Mouse (Mus musculus): ENCODE results near the gene Rasa4.
"Not testable (repeated sequence)": the region's sequence is repeated elsewhere in the genome, so short reads cannot be mapped to it uniquely, and the experiment has no call there.

Gene Rasa4

DNA sequence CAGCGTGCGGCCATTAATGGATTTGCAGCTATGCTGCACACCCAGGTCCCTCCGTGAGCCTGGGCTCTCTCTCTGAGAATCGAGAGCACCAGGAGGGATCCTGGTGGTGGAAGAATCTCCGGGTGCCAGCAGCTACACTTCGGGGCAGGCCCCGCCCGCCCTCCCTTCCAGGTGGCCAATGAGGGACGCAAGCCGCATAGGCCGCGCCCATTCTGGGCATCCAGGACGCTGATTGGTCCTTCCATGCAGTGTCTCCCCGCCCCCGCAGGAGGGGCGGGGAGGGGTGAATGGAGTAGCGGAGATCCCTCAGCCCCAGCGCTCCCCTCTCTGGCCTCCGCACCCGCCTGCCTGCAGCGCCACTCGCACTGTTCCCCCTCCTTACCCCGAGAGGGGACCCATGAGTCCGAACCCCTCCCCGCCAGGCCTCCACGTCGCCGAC is at the start of gene Rasa4:
Gene Rasa4, plus strand, starts transcription at position 248 of the 439 bp plus-strand sequence.
- peak; percentile 73 for DNase-seq (ENCODE audit: low read depth, low spot score)

DNA sequence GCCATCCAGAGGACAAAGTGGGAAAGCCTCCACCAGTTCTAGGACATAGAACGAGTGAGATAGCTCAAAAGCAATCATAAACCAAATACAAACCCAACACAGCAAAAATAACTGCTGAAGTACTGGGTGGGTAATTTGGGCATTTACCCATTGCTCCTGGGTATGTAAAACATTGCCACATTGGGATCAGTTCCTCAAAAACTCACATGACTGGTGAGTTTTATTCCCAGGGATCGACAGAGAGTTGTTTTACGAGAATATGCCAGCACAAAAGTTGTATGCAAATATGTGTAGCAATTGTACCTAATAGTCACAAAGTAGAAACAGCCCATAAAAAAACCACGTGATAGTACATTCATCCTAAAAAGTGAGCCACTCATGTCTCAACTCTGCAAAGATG is 48.8 kb upstream of the Rasa4 start:
- no peak for DNase-seq (ENCODE audit: low read depth, low spot score)

GRCm38 (mm10) chr5:136035285-136035684 is 48.4 kb upstream of the Rasa4 start:
- DNase-seq (ENCODE audit: low read depth, low spot score): no peak

DNA sequence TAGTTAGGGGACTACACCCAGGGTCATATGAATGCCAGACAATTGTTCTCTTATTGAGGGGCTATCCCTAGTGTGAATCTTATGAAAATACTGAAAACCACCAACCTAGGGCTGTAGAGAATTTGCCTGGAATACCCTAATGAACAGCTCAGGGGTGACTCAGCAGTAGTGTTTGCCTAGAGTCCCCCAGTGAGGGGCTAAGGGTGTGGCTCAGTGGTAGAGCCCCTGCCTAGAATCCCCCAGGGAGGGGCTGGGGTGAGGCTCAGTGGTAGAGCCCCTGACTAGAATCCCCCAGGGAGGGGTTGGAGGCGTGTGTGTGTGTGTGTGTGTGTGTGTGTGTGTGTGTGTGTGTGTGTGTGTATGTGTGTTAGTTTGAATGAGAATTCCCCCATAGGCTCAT is 47.0 kb upstream of the Rasa4 start:
- DNase-seq (ENCODE audit: low read depth, low spot score): no peak

DNA sequence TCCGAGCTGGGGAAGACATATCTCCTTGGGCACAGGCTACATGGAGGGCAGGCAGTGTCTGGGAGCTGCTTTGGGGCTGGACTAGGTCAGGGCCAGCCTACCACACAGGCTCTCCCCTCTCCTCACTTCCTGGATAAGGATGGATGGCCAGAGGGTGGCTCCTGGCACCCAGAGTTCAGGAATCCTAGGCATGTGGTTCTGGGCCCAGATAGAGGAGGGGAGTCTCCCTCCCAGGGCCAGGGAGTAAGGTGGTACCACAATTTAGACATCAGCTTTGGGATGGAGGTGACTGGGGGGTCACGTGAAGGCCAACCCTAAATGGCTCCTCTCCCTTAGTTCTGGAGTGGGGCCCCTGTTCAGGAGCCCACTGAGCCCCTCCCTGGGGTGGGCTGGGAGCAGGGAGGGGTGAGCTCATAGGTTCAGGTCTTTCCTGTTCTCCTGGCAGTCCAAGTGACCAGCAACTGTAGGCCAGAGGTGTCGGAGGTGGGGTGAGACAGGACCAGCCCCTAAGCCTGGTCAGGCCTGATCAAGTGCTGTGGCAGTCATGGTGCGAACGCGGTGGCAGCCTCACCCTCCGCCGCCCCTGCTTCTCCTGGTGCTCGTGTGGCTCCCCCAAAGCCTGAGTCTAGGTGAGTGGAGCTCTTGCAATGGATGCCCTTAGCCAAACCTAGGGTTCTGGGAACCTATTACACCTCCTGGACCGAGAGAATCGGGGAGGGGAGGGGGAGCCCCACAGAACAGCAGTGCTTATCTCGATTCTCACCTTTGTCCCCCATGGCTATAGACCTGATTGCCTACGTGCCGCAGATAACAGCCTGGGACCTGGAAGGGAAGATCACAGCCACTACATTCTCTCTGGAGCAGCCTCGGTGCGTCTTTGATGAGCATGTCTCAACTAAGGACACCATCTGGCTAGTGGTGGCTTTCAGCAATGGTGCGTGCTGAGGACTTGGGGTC is 45.2 kb upstream of the Rasa4 start, which contains the start of gene Upk3b:
Gene Upk3b, plus strand, starts transcription at position 239 of the 957 bp plus-strand sequence.
- DNase-seq (ENCODE audit: low read depth, low spot score): no peak

DNA sequence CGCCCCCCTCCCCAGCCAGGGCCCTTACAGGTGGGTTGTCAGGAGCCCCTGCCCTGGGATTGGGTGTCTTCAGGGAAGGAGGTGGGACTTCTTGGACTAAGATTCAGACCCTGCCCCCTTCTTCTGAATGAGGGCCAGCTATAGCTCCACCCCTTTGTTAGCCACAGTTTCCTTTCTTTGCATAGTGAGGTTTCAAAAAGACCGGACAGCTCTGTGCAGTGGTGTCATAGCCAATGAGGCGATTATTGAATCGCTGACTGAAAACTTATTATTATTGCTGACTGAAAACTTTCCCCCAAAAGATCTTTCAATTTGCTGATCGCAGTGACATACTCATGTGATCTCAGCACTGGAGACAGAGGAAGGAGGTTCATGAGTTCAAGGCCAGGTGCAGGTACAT is 43.5 kb upstream of the Rasa4 start:
- DNase-seq (ENCODE audit: low read depth, low spot score): no peak

- no peak for DNase-seq (ENCODE audit: low read depth, low spot score)
These were observed 42.5 kb upstream of the Rasa4 start for GRCm38 (mm10) chr5:136041260-136041659.

DNA sequence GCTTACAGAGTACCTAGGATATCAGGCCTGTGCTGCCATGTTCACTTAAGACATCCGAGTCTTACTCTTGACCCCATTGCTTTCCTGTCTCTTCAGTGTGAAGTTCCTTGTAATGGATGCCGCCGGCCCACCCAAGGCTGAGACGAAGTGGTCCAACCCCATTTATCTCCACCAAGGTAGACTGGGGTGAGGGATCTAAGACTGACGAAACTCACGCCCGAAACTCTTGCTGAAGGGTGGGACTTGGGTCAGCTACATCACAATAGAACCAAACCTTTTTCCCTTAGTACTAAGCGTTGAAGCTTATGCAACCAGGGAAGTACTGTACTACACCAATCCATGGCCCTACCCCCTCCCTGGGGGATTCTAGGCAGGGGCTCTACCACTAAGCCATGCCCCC is 42.0 kb upstream of the Rasa4 start:
- DNase-seq (ENCODE audit: low read depth, low spot score): no peak

DNA sequence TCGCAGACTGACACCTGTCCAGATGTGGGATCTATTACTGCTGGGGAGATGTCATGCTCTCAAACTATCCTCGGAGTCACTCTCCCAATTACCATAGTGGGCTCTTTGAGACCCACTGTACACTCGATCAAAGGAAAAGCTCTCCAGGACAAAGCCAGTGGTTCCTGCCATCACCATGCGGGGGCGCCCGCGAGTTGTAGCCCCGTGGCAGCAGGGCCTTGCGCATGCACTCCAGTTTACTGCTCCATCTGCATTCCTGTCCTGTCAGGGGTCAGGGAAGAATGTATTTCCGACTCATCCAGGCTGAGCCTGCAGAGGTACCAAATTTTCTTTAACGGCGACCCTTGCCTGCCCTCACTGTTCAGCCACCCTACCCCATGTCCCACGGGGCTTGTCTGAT is 38.9 kb upstream of the Rasa4 start:
- no peak for DNase-seq (ENCODE audit: low read depth, low spot score)

GRCm38 (mm10) chr5:136045408-136045807 is 38.3 kb upstream of the Rasa4 start:
- no peak for DNase-seq (ENCODE audit: low read depth, low spot score)

DNA sequence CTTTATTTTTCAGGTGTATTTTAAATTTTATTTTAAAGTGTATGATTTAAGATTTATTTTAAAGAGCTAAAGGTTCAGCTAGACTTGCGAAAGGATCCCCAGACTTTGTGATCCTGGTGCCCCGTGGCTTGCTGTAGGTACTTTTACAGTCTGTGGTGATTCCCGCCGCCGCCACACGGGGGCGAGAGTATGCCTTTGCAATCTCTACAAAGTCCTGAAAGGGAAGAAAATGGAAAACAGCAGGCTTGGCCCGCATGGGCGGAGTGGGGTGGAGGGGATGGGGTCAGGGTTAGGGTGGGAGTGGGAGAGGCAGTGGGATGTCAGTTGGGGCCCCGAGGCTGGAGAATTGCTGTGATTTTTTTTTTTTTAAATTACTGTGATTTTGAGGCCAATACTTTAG is 37.7 kb upstream of the Rasa4 start:
- DNase-seq (ENCODE audit: low read depth, low spot score): peak; percentile 32

DNA sequence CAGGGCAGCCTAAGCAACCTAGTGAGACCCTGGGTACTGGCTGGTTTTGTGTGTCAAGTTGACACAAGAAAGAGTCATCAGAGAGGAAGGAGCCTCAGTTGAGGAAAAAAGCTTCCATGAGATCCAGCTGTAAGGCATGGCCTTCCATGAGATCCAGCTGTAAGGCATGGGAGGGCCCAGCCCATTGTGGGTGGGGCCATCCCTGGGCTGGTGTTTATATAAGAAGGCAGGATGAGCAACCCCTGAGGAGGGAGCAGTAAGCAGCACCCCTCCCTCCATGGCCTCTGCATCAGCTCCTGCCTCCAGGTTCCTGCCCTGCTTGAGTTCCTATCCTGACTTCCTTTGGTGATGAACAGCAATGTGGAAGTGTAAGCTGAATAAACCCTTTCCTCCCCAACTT is 35.2 kb upstream of the Rasa4 start:
- not testable (repeated sequence) for DNase-seq (ENCODE audit: low read depth, low spot score)

DNA sequence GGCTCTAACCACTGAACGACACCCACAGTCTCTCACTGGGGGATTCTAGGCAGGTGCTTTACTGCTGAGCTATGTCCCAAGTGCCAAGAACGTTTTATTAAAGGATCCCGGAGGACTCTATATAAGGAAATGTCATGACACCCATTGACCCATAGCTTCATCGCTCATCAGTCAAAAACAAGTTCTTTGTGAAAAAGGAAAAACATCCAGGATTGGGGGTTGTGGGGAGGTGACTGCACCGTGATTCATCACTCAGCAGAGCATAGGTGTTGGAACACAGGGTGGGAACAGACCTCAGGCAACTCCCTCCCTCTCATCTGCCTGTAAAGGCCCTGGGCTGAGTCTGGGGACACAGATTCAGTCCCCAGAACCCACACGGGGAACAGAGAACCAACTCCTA is 33.8 kb upstream of the Rasa4 start:
- DNase-seq (ENCODE audit: low read depth, low spot score): no peak

DNA sequence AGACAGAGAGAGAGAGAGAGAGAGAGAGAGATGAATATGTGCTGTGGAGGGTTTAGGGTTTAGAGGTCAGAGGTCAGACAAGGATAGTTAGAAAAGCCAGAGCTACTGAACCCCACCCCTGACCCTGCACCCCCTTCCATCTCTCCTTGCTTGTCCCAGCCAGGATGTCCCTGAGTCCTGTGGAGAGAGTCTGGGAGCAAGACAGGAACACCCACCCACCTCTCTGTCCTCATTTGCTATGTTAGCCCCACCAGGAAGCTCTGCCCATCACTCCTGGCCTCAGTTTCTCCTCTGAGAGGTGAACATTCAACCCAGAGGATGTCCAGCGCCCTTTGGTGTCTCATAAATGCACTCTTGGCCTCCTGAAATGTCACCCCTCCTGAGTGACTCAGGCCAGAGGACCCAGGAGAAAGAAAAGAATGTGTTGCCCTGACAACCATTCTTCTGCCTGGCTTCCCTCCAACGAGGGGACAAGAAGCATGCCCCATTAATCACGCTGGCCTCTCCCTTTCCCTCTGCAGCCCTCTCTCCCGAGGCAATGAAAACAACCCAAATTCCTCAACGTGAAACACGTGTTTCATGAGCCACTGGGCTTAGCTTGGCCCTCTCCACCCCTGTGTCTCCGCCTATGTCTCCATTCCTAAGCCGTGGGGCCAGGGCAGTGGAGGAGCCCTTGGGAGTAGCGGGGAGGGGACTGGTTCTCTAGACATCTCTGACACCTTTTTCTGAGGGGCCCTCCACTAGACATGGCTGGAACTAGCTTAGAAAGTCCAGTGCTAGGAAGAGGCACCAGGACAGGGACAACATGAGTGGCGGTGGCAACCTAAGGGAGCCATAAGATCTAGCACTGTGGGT is 32.3 kb upstream of the Rasa4 start:
- DNase-seq (ENCODE audit: low read depth, low spot score): no peak

- DNase-seq (ENCODE audit: low read depth, low spot score): no peak
These were observed 30.7 kb upstream of the Rasa4 start for GRCm38 (mm10) chr5:136052861-136053655.

DNA sequence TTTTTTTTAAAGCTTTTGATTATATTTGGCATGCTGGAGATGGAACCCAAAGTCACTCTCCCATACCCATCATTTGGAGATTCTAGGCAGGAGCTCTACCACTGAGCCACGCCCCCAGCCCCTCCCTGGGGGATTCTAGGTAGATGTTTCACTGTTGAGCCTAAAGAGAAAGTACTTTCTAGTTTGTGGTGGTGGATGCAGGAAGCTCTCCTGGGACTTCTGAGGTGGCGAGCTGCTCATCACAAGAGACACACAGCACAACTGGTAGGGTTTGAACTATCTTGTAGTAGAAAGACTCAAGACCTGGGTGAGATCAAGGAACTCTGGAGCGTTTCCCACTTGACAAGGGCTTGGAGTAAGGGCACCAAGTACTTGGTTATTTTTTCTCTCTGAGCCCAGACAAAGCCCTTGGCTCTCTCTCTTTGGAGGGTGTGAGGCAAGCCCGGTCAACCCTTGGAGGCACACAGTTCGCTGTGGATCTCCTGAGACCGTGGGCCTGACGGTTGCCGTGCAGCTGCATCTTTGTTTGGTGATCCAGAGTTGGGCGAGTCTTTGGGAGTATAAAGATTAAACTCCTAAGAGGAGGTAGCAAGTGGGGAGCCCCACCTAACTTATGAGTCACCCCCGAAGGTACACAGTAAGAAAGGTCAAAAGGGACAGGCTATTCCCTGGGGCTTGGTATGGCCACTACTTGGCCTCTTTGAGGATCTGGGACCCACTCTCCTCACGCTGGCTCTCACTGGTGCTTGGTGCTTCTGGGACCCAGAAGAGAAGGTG is 29.2 kb upstream of the Rasa4 start, which contains the start of gene Upk3bl:
Gene Upk3bl, plus strand, starts transcription at position 192 of the 777 bp plus-strand sequence.
- no peak for DNase-seq (ENCODE audit: low read depth, low spot score)

- no peak for DNase-seq (ENCODE audit: low read depth, low spot score)
These were observed 27.7 kb upstream of the Rasa4 start for GRCm38 (mm10) chr5:136056062-136056461.

DNA sequence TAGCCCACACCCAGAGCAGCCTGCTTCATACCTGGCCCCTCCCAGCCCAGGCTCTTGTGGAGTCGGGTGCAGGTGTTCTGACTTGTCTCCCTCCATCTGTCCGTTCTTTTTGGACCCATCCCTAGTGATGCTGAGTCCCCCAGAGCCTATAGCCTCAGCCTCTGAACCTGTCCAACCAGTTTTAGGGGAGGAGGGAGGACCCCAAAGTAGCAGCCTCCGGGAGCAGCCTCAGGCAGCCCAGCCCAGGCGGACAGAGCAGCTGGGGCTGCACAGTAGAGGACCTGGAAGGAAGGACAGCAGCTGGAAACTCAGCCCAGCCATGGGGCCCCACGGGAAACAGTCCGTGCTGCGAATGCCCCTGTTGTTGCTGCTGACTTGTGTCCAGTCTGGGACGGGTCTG is 26.6 kb upstream of the Rasa4 start:
- no peak for DNase-seq (ENCODE audit: low read depth, low spot score)

DNA sequence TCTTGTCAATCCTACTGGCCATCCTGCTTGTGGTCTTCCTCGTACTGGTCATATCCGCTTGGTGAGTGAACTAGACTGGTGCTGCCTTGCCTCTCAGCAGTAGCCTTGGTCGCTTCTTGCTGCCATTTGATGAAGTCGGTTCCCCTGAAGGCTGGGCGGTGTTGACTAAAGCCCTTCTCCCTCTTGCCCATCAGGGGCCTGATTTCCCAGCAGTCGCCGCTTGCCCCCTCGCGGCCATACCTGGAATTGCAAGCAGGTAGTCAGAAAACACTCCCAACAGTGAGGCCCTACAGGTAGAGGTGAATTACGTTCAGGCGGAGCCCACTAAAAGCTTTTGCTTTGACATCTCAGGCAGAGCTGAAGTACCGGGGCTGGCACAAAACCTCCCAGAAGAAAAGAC is 22.1 kb upstream of the Rasa4 start:
- peak; percentile 27 for DNase-seq (ENCODE audit: low read depth, low spot score)

DNA sequence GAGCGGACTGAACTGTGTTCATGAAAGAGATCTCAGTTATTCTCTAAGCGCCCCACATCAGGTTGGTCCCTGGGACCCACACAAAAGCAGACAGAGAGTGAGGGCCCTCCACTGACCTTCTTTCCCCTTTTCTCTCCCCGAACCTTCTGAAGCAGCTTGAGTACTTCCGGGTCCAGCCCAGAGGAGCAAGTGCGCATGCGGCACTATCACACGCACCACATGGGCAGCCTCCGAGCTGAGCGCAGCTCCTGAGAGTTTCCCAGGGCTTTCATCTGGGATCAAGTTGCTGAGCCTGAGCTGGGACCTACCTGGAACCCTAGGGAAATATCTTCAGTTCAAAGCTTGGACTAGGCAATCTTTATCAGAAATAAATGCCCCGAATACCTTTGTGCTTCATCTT is 19.8 kb upstream of the Rasa4 start:
- no peak for DNase-seq (ENCODE audit: low read depth, low spot score)
